Mouse (Mus musculus) telencephalon, adult 2 months (tissue): ENCODE measurements around the gene Gimap1.

Experiments used
- DNase-seq: peaks from one replicate; pipeline ENCODE4 v3.0.0-alpha.2; 2011; ENCODE audit warnings: low read depth, low spot score

The Gimap1 gene

DNA sequence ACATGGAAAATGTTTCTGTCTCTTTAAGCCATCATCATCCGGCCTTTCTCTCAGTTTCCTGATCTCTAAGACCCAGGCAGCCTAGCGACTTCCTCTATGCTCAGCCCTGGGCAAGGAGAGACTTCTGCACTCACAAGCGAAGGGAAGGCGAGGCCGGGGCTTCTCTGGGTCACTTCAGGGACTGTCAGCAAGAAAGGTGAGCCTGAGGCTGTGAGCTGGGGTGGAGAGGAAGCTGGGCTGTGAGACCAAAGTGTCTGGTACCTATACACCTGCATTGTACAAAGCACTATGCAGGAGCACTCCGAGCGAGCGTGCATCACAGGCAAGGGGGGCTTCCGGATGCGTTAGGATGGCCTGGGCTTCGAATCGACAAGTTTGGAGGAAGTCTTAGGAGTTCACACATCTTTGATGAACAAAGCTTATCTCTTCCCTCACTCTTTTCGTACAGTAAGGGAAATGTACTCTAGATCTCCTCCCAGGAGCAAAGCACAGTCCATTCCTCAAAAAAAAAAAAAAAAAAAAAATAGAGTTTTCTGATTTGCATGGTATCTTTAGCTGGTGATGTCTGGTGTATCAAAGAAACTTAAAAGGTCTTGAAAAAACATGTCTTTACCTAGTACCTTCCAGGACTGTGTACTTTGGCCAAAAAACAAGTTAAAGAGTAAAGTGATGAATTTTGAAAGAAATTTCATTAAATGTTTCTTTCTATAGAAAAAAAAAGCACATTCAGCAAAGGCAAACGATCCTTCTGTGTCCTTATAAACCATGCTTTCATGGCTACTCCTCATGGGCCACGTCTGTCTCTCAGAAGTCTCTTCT is at the start of gene Gimap1:
Gimap1 (plus strand) TSS at position 94 of the 819 bp plus-strand sequence.
- no peak for DNase-seq

DNA sequence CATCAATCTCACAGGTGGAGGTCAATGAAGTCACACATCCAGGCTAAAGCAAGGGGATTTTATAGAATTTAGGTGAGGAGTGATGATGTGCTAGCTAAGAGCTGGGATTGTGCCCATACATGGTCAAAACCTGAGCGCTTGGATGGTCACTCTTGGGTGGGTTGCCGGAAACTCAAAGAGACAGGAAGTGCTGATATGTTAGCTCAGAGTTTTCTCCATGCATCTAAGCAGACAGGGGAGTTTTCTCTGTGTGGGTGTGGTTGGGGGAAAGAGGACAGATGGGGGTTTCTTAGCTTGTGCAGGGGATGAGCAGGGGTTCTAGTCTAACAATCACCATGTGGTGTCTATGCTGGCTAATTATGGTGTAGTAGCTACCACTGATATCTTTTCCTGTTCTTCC is 49.5 kb upstream of the Gimap1 start:
- DNase-seq = no peak

- DNase-seq = no peak
These were observed 45.9 kb upstream of the Gimap1 start for GRCm38 (mm10) chr6:48692962-48693361.

- DNase-seq = no peak
These were observed 41.9 kb upstream of the Gimap1 start for GRCm38 (mm10) chr6:48696830-48697554.

DNA sequence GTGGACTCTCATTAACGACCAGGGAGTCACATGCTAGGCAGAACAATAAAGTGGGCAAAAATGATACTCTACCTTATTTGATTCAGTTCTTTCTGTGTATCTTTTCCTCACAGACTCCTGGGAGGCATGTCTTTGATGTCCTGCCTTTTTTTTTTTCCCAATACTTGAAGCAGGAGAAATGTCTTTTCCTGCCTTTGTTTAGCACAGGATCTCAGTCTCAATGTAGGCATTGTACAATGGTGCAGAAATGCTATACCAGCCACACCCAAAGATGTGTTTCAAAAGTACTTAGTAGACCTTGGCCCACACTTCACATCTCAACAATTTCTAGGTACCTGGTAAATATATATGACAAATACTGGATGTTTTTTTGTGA is 41.3 kb upstream of the Gimap1 start:
- no peak for DNase-seq

DNA sequence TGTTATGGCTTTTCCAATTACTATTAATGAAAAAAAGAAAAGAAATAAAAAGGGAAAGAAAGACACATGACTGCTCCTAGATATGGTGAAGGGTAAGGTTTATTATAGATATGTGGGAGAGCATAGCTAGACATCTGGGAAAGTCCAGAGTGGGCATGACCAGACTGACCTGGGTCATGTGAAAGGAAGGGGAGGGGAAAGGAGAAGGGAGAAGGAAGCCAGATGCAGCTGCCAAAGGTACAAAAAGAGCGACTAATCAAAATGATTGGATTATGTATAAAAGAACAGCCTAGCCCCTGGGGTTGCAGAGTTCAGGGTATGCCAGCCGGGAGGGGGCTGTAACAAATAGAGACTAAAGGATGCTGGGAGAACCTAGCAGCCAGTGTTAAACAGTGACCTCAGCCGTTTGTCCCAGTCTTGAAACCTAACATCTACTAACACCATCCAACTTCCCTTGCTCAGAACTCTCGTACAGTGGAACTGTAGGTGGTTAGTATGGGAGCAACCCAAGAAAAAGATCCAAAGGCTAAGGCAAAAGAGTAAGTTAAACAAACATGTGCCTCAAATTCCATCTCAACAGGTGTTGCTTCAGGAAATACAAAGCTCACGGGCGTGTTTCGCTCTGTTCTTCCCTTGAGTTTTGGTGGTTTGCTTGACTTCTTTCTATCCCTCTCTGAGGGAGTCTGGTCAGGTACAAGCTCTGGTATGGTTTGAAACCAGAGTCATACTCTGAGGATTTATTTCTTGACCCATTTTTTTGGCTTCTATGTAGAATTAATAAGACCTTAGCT is 40.6 kb upstream of the Gimap1 start:
- no peak for DNase-seq

DNA sequence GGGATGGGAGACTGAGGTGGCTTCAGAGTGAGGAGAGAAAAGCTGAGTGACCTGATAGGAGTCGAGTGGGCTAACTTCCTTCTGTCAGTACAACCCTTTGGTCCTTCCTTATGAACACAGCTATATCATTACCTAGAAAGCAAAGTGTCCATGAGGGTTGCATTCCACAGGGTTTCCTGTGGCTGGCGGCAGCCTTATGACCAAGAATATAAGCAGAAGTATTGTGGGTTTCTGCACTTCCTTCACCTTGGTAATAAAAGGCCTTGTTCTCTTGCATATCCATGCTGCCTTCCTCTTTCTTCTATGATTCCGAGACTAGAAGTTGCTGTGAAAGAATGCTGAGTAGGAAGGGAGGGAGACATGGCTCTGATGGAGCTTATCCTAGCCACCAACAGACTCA is 40.0 kb upstream of the Gimap1 start:
- no peak for DNase-seq

GRCm38 (mm10) chr6:48700251-48701075 is 38.4 kb upstream of the Gimap1 start:
- no peak for DNase-seq

DNA sequence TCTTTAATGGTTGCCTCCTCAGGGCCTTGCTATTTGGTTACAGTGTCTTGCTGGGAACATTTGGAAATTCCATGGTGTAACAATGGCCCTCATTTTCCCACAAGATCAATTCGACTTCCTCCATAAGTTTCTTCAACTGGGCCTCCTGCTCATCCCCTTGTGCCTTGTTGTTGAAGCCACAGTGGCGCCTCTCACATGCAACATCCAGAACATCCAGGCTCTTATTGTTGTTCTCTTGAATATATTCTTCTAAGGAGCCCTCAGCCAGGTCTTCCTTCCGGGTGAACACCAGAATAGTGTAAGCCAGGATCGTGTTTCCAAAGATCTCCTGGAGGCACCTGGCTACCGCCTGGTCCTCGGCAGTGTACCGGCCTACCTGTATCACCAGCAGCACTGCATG is 36.7 kb upstream of the Gimap1 start:
- no peak for DNase-seq

DNA sequence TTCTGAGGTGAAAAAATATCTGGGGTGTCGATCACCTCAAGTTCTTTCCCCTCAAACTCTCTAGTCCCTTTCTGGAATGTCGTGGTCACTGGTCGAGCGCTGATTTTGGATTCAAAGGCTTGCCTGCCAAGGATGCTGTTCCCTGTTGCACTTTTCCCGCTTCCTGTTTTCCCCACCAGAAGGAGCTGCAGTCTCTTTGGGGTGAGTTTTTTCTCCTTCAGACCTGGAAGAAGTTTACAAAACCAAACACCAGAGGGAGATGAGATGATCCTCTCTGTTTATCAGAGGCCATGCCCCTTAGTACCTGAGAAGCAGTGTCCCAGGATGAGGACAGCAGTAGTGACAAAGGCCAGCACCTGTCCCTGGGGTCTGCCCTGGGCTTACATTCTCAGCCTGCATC is 36.3 kb upstream of the Gimap1 start:
- no peak for DNase-seq

GRCm38 (mm10) chr6:48704146-48704545 is 34.7 kb upstream of the Gimap1 start:
- DNase-seq = no peak

DNA sequence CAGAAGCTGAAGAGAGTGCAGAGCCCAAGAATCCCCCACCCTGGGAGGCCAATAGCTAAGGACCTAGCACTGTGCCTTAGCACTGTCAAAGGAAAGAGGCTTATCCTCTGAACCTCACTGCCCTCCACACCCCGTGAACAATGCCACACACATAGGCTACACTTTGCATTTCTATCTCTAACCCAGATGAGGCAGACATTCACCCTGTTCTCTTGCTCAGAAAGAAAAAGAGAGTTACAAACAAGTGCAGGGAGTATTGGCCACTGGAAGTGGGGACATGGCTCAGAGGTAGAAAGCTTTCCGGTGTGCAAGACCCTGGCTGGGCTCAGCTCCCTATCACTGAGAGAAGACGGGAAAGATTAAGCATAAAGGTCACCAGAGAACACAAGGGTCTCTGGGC is 32.7 kb upstream of the Gimap1 start:
- DNase-seq = no peak

GRCm38 (mm10) chr6:48718455-48718854 is 20.4 kb upstream of the Gimap1 start, which contains the start of the genes Gm28053 and Gimap7:
Gm28053 (plus strand) TSS chr6:48718607.
Gimap7 (plus strand) TSS chr6:48718621.
- DNase-seq = no peak

GRCm38 (mm10) chr6:48720326-48720725 is 18.5 kb upstream of the Gimap1 start:
- no peak for DNase-seq

- DNase-seq = no peak
These were observed 15.4 kb upstream of the Gimap1 start for GRCm38 (mm10) chr6:48723468-48723867.

DNA sequence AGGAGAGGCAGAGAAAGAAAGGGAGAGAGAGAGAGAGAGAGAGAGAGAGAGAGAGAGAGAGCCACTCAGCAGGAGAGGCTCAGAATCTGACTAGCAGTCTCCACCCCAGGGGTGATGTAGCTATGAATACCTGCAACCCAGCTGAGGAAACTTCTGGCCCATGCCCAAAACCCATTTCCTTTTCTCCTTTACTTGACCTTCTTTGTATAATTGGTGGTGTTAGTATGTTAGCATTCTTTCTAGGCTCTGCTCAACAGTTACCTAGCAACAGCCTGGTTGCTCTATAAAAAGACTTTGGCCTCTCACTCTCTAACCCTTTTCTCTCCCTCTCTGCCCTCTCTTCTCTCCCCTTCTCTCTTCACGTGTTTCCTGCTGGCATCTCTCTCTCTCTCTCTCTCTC is 13.4 kb upstream of the Gimap1 start:
- DNase-seq = no peak

DNA sequence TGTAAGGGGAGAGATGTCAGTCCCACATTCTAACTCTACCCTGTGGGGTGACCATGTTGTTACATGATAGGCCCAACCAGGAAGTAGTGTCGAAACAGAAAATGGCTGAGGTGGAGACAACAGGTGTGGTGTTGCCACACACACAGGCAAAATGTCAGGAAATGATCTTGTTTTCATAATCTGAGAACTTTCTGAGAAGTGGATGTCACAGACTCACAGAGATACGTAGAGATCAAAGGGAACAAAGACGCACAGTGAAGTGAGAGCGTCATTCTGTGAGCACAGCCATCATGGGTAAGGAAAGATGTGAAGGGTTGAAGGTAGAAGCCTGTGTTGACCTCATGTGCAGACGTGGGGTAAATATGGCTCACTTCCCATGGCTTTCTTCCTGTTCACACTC is 11.1 kb upstream of the Gimap1 start:
- DNase-seq = no peak

DNA sequence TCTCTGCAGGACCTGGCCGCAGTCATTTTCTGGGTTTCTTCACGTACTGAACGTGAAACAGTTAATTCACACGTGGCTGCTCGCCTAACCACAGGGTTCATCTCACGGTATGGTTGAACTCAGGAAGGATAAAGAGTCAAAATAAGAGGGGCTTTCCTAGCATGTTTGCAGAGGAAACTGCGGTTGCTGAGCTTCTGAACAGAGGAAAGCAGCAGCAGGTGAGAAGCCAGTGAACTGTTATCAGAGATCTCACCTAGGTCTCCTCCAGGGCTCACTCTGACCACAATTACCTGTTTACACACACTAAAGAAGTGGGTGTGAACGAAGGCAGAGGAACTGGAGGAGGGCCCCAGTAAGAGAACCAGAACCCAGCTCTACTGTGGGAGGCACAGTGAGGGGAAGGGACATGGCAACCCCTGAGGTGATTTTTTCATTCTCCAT is 6.0 kb upstream of the Gimap1 start:
- no peak for DNase-seq

DNA sequence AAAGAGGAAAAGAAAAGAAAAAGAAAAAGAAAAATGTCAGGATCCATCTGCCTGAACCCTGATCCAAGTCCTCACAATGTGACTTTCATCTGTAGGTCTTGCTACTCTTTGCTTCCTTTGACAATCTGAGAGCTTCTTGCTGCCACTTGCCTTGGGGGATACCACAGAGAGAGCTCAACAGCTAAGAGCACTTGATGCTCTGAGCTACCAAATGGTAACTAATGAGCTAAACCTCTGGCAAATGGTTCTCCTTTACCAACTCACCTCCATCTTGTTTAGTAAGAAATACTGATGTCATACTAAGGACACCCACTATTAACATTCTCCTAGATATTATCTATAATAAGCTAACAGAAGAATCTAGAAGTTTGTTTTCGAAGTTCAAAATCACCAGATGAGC is 5.2 kb upstream of the Gimap1 start:
- DNase-seq = no peak

GRCm38 (mm10) chr6:48737053-48737452 is 1.8 kb upstream of the Gimap1 start:
- no peak for DNase-seq

DNA sequence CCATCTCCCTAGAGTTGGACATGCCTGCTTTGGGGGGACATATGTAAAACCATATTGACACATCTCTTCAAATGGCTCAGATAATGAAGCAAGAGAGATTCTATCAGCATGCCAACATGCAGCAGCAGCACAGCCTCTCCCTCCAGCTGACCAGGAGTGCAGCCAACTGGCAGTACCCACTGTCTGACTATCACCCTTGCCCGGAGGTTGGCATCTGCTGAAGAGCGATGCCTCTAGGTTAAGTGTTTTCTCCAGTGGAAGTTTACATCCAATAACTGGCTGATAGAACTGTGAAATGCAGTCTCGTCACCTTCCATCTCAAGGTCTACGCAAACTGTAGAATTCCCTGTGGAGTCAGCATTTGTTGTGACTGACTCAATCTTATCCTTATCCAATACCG is 1.2 kb upstream of the Gimap1 start:
- no peak for DNase-seq

- DNase-seq = no peak
These were observed 864 bp downstream of the Gimap1 start for GRCm38 (mm10) chr6:48739780-48740055.
